Mouse (Mus musculus): ENCODE results near the gene 2610001J05Rik.

DNA sequence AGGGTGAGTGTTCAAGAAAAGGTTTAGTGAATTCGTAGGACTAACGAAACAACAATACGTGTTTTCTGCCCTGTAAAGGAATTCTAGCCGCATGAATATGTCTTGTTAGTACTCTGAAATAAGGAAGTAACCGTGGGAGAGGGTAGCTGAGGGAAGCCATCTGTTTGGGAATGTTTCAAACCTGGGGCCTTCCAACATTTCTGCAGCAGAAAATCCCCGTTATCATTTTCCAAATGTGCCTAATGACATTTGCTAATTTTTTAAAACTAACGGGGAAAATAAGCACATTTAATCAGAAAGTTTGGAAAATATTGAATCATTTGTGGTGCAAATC, 274 bp upstream of the 2610001J05Rik start:
- TF ChIP-seq MYOD1 (IDR thresholded peaks at IDR 0.05; ENCODE audit: control insufficient read depth in 1 of 3, insufficient read length in 2 of 3, low read depth in 2 of 3) (no peak), POLR2A (IDR thresholded peaks at IDR 0.05; ENCODE audit: insufficient read length, low read depth) (no peak), TCF12 (IDR thresholded peaks at IDR 0.05; ENCODE audit: insufficient read depth, poor library complexity, severe bottlenecking) (no peak), SRF (IDR thresholded peaks at IDR 0.05; ENCODE audit: control insufficient read depth, insufficient read length, low read depth) (no peak), E2F4 (IDR thresholded peaks at IDR 0.05; ENCODE audit: insufficient read depth) (no peak), POLR2AphosphoS2 (IDR thresholded peaks at IDR 0.05; ENCODE audit: insufficient read length, low read depth) (no peak)

Data from myocyte (in vitro differentiated cells).